Mouse (Mus musculus) bone marrow, adult 2 months (tissue): ENCODE data around the gene Sf1.

ENCODE experiments used
- CTCF ChIP-seq: fragments of 200-500 bp; IDR thresholded peaks from 2 replicates; pipeline ENCODE4 v1.5.1; 2011; ENCODE audit warnings: low read length, control low read depth; ENCODE audit not compliant: control insufficient read depth, insufficient read depth
- POLR2A ChIP-seq: fragments of 200-500 bp; IDR thresholded peaks from 2 replicates; pipeline ENCODE4 v1.6.1; 2011; ENCODE audit warnings: low read depth, mild to moderate bottlenecking, control low read depth, low read length, borderline replicate concordance; ENCODE audit not compliant: control insufficient read depth

- TF ChIP-seq CTCF (no peak), POLR2A (no peak)
Observed at GRCm38 (mm10) chr19:6349215-6349983, 14.1 kb upstream of the Sf1 start.
